Mouse (Mus musculus) neural tube, embryonic 13.5 days (tissue): ENCODE results near the gene Adcy5. TPM values are rescaled to one million over a fixed set of nuclear protein-coding genes. Genes with fewer than 3 reads are reported as not detected.

ENCODE experiments used
- ATAC-seq: fragments of 200-750 bp; cut with Nextera tagmentation; 2 replicates; pipeline ENCODE4 v1.8.0; 2017; ENCODE audit warnings: low read depth, mild to moderate bottlenecking, moderate TSS enrichment, moderate library complexity
- H3K27ac ChIP-seq: fragments of 300-500 bp; sonication (generic); replicated peaks from 2 replicates; pipeline ENCODE4 v1.5.1; 2015; ENCODE audit warnings: moderate library complexity, mild to moderate bottlenecking, inconsistent platforms
- H3K27me3 ChIP-seq: fragments of 300-500 bp; sonication (generic); 2 replicates; pipeline ENCODE4 v1.6.1; 2015; ENCODE audit warnings: mild to moderate bottlenecking, inconsistent platforms
- H3K36me3 ChIP-seq: fragments of 300-500 bp; sonication (generic); 2 replicates; pipeline ENCODE4 v1.6.1; 2015; ENCODE audit warnings: mild to moderate bottlenecking, inconsistent platforms
- H3K4me1 ChIP-seq: fragments of 300-500 bp; sonication (generic); replicated peaks from 2 replicates; pipeline ENCODE4 v1.6.1; 2015; ENCODE audit warnings: inconsistent platforms
- H3K4me2 ChIP-seq: fragments of 300-500 bp; sonication (generic); 2 replicates; pipeline ENCODE4 v1.6.1; 2015; ENCODE audit warnings: inconsistent platforms, mild to moderate bottlenecking, moderate library complexity
- H3K4me3 ChIP-seq: fragments of 300-500 bp; sonication (generic); 2 replicates; pipeline ENCODE4 v1.5.1; 2015; ENCODE audit warnings: mild to moderate bottlenecking, inconsistent platforms
- H3K9ac ChIP-seq: fragments of 300-500 bp; sonication (generic); 2 replicates; pipeline ENCODE4 v1.6.1; 2015; ENCODE audit warnings: moderate library complexity, mild to moderate bottlenecking, inconsistent platforms
- H3K9me3 ChIP-seq: fragments of 300-500 bp; sonication (generic); 2 replicates; pipeline ENCODE4 v1.6.1; 2016; ENCODE audit warnings: inconsistent platforms
- WGBS: fragments of 180-500 bp; shearing (Covaris S2); methylation state at CpG from one replicate; pipeline ENCODE4 v1.1.7; 2015; 5-methylcytosine and 5-hydroxymethylcytosine counted together
- polyA plus RNA-seq: library from polyadenylated mRNA; unstranded; fragments of >200 nt; fragmentation: Nextera tagmentation; extraction: Ambion mirVana; gene quantifications from 2 replicates; pipeline ENCODE4 v1.2.1, GENCODE M21; 2015

The Adcy5 gene
- polyA plus RNA-seq = 4.0 and 5.3 TPM in 2 replicates

DNA sequence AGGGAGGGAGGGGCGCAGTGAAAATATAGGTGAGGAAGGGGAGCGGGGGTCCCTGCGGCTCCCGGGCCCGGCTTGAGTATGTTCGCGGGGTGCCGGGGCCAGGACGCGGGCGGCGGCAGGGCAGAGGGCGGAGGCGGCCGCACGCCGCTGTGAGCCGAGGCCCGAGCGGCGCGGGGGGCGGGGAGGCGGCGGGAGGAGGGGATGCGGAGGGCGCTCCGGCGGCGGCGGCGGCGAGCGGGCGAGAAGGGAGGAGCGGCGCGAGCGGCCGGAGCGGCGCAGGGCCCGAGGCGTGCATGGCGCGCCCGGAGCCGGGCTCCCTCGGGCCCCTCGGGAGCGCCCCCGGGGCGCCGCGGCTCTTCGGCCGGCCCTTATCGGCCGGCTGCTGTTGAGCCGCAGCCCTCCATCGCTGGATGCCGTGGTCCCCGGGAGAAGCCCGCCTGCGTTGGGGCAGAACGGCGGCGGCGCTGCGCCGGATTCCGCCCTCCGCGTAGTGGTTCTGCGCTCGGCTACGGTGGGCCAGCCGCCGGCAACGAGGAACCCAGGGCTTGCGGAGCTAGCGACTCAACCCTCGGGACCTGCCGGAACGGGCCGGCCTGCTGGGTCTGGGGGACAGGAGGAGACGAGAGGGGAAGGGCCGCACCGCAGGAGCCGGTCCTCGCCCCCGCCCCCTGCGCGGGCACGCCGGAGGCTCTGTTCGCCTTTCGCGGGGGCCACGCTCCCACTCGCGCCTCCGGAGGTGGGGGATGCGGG is at the start of gene Adcy5:
Adcy5 (plus strand) TSS at position 237 of the 750 bp plus-strand sequence.
- under 1% methylated on average over 63 of the region's 104 CpGs for WGBS
- peaks cover 63% of the 10 kb centered on the region for H3K4me1 ChIP-seq
- peak within 1 kb of the TSS; percentile 65 for H3K4me2 ChIP-seq
- peak within 1 kb of the TSS; percentile 71 for H3K4me3 ChIP-seq
- ATAC-seq = peak; percentile 74
- H3K27me3 ChIP-seq = peaks cover 47% of the 10 kb centered on the region
- peak within 1 kb of the TSS; percentile 90 for H3K27ac ChIP-seq
- no peaks in the 10 kb centered on the region for H3K36me3 ChIP-seq
- peak within 1 kb of the TSS; percentile 86 for H3K9ac ChIP-seq
- no peaks in the 10 kb centered on the region for H3K9me3 ChIP-seq

GRCm38 (mm10) chr16:35107985-35108384 is 46.7 kb upstream of the Adcy5 start:
- Histone ChIP-seq H3K4me1 (peaks cover 9% of the 10 kb centered on the region), H3K9me3 (no peaks in the 10 kb centered on the region), H3K4me2 (no peak overlapping the region), H3K4me3 (no peak overlapping the region), H3K36me3 (0 out of 2 replicates have a peak, but pooled peaks cover 6% of the 10 kb centered on the region), H3K9ac (no peak overlapping the region), H3K27ac (no peak overlapping the region), H3K27me3 (no peaks in the 10 kb centered on the region)
- WGBS = 73% methylated on average over 6 of the region's 6 CpGs
- no peak for ATAC-seq

GRCm38 (mm10) chr16:35109156-35109555 is 45.5 kb upstream of the Adcy5 start:
- Histone ChIP-seq H3K27me3 (no peaks in the 10 kb centered on the region), H3K4me1 (peaks cover 9% of the 10 kb centered on the region), H3K4me2 (no peak overlapping the region), H3K36me3 (0 out of 2 replicates have a peak, but pooled peaks cover 6% of the 10 kb centered on the region), H3K27ac (no peak overlapping the region), H3K4me3 (no peak overlapping the region), H3K9me3 (no peaks in the 10 kb centered on the region), H3K9ac (no peak overlapping the region)
- WGBS = 56% methylated on average over 8 of the region's 8 CpGs
- ATAC-seq = no peak

- H3K27ac ChIP-seq = no peak overlapping the region
- ATAC-seq = no peak
- 0 out of 2 replicates have a peak, but pooled peaks cover 6% of the 10 kb centered on the region for H3K36me3 ChIP-seq
- WGBS = 40% methylated on average over 7 of the region's 7 CpGs
- H3K4me3 ChIP-seq = no peak overlapping the region
- H3K4me2 ChIP-seq = no peak overlapping the region
- H3K9me3 ChIP-seq = no peaks in the 10 kb centered on the region
- H3K27me3 ChIP-seq = no peaks in the 10 kb centered on the region
- H3K9ac ChIP-seq = no peak overlapping the region
- peaks cover 9% of the 10 kb centered on the region for H3K4me1 ChIP-seq
These were observed 44.9 kb upstream of the Adcy5 start for GRCm38 (mm10) chr16:35109656-35110291.

DNA sequence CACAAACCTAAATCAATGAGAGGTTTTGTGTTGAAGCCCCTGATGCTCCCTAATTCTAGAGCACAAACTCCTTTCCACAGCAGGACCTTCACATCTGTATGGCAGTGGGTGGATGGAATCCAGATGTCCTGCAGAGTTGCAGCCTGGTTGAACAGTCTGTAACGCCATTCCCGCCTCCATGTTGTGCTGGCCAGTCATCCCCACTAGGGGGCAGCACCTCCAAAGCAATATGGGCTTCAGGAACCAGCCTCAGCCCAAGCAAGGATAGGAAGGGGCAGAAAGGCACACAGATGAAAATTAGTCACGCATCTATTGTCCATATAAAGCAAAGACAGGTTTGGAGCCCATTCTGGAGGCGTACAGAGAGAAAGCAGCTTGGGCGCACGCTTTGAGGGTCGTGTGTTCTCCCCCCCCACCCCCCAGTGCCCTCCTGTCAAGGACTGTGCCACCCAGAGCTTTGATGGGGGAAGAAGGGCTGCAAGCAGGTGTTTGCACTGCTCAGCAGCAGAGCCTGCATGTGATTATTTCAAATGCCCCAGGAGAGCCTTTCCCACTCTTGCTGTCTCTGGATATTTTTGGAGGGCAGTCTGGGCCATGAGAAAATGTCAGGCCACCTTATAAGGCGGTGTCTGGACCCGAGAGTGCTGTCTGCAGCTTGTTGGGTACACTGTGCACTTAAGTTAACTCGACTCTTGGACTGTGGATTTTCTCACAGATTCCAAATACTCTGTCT is 44.1 kb upstream of the Adcy5 start:
- Histone ChIP-seq H3K4me1 (peaks cover 9% of the 10 kb centered on the region), H3K4me2 (peak overlapping the region; percentile 48), H3K36me3 (0 out of 2 replicates have a peak, but pooled peaks cover 6% of the 10 kb centered on the region), H3K27ac (0 out of 2 replicates have a peak overlapping the region, but pooled peaks have one; percentile 33), H3K9me3 (no peaks in the 10 kb centered on the region), H3K9ac (peak overlapping the region; percentile 65), H3K27me3 (no peaks in the 10 kb centered on the region), H3K4me3 (peak overlapping the region; percentile 16; the same call in 1 of the 2 replicates)
- 28% methylated on average over 10 of the region's 10 CpGs for WGBS
- peak; percentile 94 for ATAC-seq

DNA sequence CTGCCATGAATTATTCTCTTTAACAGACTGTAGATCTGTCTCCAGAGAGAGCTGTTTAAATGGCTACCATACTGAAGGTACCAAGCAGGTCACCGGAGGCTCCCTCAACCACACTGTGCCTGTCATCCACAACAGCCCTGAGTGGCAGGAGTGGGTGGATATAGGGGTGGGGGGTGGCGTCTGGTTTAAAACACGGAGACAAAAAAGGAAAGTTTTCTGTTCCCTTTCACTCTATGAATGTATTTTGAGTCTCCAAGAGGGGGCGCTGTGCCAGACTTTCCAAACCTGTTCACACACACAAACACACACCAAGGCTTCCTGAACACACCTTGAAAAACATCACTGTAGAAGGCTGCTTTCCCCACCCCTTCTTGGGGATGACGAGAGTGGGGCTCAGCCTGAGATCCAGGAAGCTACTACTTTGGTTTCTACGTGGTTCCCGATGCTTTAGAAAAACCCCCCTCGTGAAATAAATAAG is 43.5 kb upstream of the Adcy5 start:
- peak overlapping the region; percentile 65; the same call in 1 of the 2 replicates for H3K9ac ChIP-seq
- H3K4me2 ChIP-seq = no peak overlapping the region
- peak; percentile 57 for ATAC-seq
- H3K4me3 ChIP-seq = no peak overlapping the region
- 0 out of 2 replicates have a peak, but pooled peaks cover 6% of the 10 kb centered on the region for H3K36me3 ChIP-seq
- H3K27ac ChIP-seq = no peak overlapping the region
- 68% methylated on average over 8 of the region's 8 CpGs for WGBS
- peaks cover 9% of the 10 kb centered on the region for H3K4me1 ChIP-seq
- no peaks in the 10 kb centered on the region for H3K27me3 ChIP-seq
- H3K9me3 ChIP-seq = no peaks in the 10 kb centered on the region

GRCm38 (mm10) chr16:35113496-35113895 is 41.2 kb upstream of the Adcy5 start:
- H3K9me3 ChIP-seq = no peaks in the 10 kb centered on the region
- no peak overlapping the region for H3K4me3 ChIP-seq
- H3K9ac ChIP-seq = no peak overlapping the region
- no peaks in the 10 kb centered on the region for H3K27me3 ChIP-seq
- no peak overlapping the region for H3K4me2 ChIP-seq
- no peak for ATAC-seq
- no peak overlapping the region for H3K27ac ChIP-seq
- 91% methylated on average over 5 of the region's 5 CpGs for WGBS
- peaks cover 18% of the 10 kb centered on the region for H3K4me1 ChIP-seq
- no peaks in the 10 kb centered on the region for H3K36me3 ChIP-seq

- no peak overlapping the region for H3K4me2 ChIP-seq
- H3K36me3 ChIP-seq = no peaks in the 10 kb centered on the region
- peaks cover 9% of the 10 kb centered on the region for H3K4me1 ChIP-seq
- no peaks in the 10 kb centered on the region for H3K27me3 ChIP-seq
- H3K4me3 ChIP-seq = no peak overlapping the region
- H3K9ac ChIP-seq = no peak overlapping the region
- WGBS = 82% methylated on average over 7 of the region's 7 CpGs
- H3K27ac ChIP-seq = no peak overlapping the region
- H3K9me3 ChIP-seq = no peaks in the 10 kb centered on the region
- no peak for ATAC-seq
These were observed 38.2 kb upstream of the Adcy5 start for GRCm38 (mm10) chr16:35116328-35116956.

DNA sequence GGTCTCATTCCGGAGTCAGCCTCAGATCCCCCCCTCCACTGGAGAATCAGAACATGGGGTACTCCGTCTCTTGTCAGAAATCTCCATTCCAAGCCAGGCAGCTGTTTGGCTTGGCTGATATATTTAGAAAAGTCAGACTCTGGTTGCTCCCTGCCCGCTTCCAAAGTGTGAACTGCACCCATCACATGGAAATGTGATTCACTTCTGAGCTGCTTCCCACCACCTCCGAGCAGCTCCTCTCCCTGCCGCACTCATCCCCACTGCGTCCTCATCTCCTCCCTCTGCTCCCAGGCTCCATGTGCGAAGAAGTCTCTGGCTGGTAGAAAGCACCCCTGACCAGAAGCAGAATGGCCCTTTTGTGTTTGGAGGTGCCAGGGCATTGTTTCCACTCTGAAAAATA is 37.2 kb upstream of the Adcy5 start:
- Histone ChIP-seq H3K4me3 (no peak overlapping the region), H3K4me2 (no peak overlapping the region), H3K27me3 (no peaks in the 10 kb centered on the region), H3K9ac (no peak overlapping the region), H3K4me1 (peaks cover 9% of the 10 kb centered on the region), H3K27ac (no peak overlapping the region), H3K36me3 (no peaks in the 10 kb centered on the region), H3K9me3 (no peaks in the 10 kb centered on the region)
- no peak for ATAC-seq
- 64% methylated on average over 7 of the region's 7 CpGs for WGBS

DNA sequence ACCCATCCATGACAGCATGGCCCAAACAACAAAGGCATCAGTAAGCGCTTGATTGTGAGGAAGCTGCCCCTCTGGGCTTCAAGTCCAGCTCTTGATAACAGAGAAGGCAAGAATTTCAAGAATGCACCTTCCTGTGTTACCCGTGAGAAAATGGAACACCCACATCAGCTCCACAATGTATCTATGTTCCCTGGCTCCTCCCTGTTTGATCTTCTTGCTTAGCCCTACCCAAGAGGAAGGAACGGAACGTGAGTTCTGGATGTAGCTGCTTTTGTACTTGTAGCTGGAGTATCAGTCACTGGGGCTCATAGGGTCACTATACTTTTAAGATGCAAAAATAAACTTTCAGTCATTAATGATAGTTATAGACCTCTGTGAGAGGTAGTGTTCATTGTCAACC is 34.1 kb upstream of the Adcy5 start:
- no peaks in the 10 kb centered on the region for H3K9me3 ChIP-seq
- 84% methylated on average over 4 of the region's 4 CpGs for WGBS
- no peak overlapping the region for H3K4me2 ChIP-seq
- H3K4me3 ChIP-seq = no peak overlapping the region
- H3K9ac ChIP-seq = no peak overlapping the region
- no peaks in the 10 kb centered on the region for H3K36me3 ChIP-seq
- H3K27ac ChIP-seq = no peak overlapping the region
- no peak for ATAC-seq
- peaks cover 9% of the 10 kb centered on the region for H3K4me1 ChIP-seq
- H3K27me3 ChIP-seq = no peaks in the 10 kb centered on the region

- Histone ChIP-seq H3K36me3 (no peaks in the 10 kb centered on the region), H3K9me3 (no peaks in the 10 kb centered on the region), H3K4me3 (no peak overlapping the region), H3K4me1 (no peaks in the 10 kb centered on the region), H3K9ac (no peak overlapping the region), H3K4me2 (no peak overlapping the region), H3K27me3 (no peaks in the 10 kb centered on the region), H3K27ac (no peak overlapping the region)
- 90% methylated on average over 5 of the region's 5 CpGs for WGBS
- ATAC-seq = no peak
These were observed 27.4 kb upstream of the Adcy5 start for GRCm38 (mm10) chr16:35127270-35127669.
